Mouse (Mus musculus) CH12.LX (cell line): ENCODE results near the gene Sipa1l2. TPM values are rescaled to one million over a fixed set of nuclear protein-coding genes. Genes with fewer than 3 reads are reported as not detected.

Experiments
- DNase-seq: peaks from one replicate; pipeline ENCODE4 v3.0.0-alpha.2; 2013; ENCODE audit errors: extremely low read depth
- H3K27ac ChIP-seq: 2 replicates; pipeline ENCODE4 v1.5.1; 2012; ENCODE audit warnings: low read depth, mild to moderate bottlenecking, control low read depth, moderate library complexity; ENCODE audit not compliant: insufficient read depth
- H3K27me3 ChIP-seq: replicated peaks from 2 replicates; pipeline ENCODE3; 2012; ENCODE audit warnings: inconsistent platforms
- H3K36me3 ChIP-seq, 2 experiments: replicated peaks in 1 of 2; 2 replicates each; pipeline versions ENCODE3 to v1.6.1; 2012; ENCODE audit warnings: inconsistent platforms in 1 of 2, low read length in 1 of 2, mild to moderate bottlenecking in 1 of 2, mixed read lengths in 1 of 2, moderate library complexity in 1 of 2; ENCODE audit not compliant: control insufficient read depth in 1 of 2, insufficient read depth in 1 of 2
- H3K4me1 ChIP-seq, 2 experiments: 2 replicates each; pipeline ENCODE4 v1.6.1; 2012; ENCODE audit warnings: inconsistent platforms in 1 of 2, moderate library complexity in 1 of 2; ENCODE audit not compliant: insufficient read depth in 2 of 2, control insufficient read depth in 1 of 2
- H3K4me2 ChIP-seq: 2 replicates; pipeline ENCODE4 v1.6.1; 2012; ENCODE audit warnings: low read depth, mild to moderate bottlenecking, control low read depth; ENCODE audit not compliant: poor library complexity, insufficient read depth, severe bottlenecking
- H3K4me3 ChIP-seq, 3 experiments: fragments of 150-350 bp in 1 of 3; sonication (generic) in 1 of 3; replicated peaks in 1 of 3; 2 replicates each; pipeline versions ENCODE3 to v1.5.1; 2011 to 2012; ENCODE audit warnings: low read depth in 2 of 3, low read length in 2 of 3, mild to moderate bottlenecking in 2 of 3, moderate library complexity in 2 of 3, control low read depth in 1 of 3, improper control_type of control experiment in 1 of 3, inconsistent platforms in 1 of 3, mixed read lengths in 1 of 3; ENCODE audit not compliant: poor library complexity in 1 of 3
- H3K79me2 ChIP-seq: replicated peaks from 2 replicates; pipeline ENCODE4 v1.6.1; 2012; ENCODE audit warnings: mild to moderate bottlenecking, moderate library complexity; ENCODE audit not compliant: control insufficient read depth, poor library complexity, insufficient read depth, severe bottlenecking; ENCODE audit errors: extremely low read depth
- H3K9ac ChIP-seq: 2 replicates; pipeline ENCODE4 v1.6.1; 2012; ENCODE audit warnings: low read depth, mild to moderate bottlenecking, control low read depth, moderate library complexity; ENCODE audit not compliant: insufficient read depth
- H3K9me3 ChIP-seq: replicated peaks from 2 replicates; pipeline ENCODE3; 2012; ENCODE audit warnings: low read length, inconsistent platforms, mixed read lengths
- BHLHE40 ChIP-seq: IDR thresholded peaks from 2 replicates; pipeline ENCODE4 v1.6.1; 2011; ENCODE audit warnings: mild to moderate bottlenecking, low read depth, low read length, improper control_type of control experiment
- CHD1 ChIP-seq: IDR thresholded peaks from 2 replicates; pipeline ENCODE4 v1.6.1; 2012; ENCODE audit warnings: low read depth, low read length, improper control_type of control experiment, inconsistent platforms
- CTCF ChIP-seq, 2 experiments: IDR thresholded peaks in 1 of 2; conservative IDR thresholded peaks in 1 of 2; 2 replicates each; pipeline ENCODE4 v1.5.1; 2011 to 2012; ENCODE audit warnings: low read depth in 2 of 2, low read length in 2 of 2, improper control_type of control experiment in 1 of 2, inconsistent platforms in 1 of 2, mild to moderate bottlenecking in 1 of 2, moderate library complexity in 1 of 2
- EP300 ChIP-seq: IDR thresholded peaks from 2 replicates; pipeline ENCODE4 v1.6.1; 2011; ENCODE audit warnings: low read length, improper control_type of control experiment
- ETS1 ChIP-seq: conservative IDR thresholded peaks from 2 replicates; pipeline ENCODE4 v1.6.1; 2012; ENCODE audit warnings: low read depth, mild to moderate bottlenecking, inconsistent platforms, low read length, improper control_type of control experiment, moderate library complexity
- GABPA ChIP-seq: IDR thresholded peaks from 2 replicates; pipeline ENCODE4 v1.6.1; 2012; ENCODE audit warnings: low read depth, low read length, improper control_type of control experiment, inconsistent platforms; ENCODE audit not compliant: insufficient replicate concordance
- IRF4 ChIP-seq: IDR thresholded peaks from 2 replicates; pipeline ENCODE4 v1.6.1; 2014; ENCODE audit warnings: low read depth, mild to moderate bottlenecking, inconsistent platforms, low read length, improper control_type of control experiment
- MAFK ChIP-seq: IDR thresholded peaks from 2 replicates; pipeline ENCODE4 v1.6.1; 2011; ENCODE audit warnings: low read length, improper control_type of control experiment; ENCODE audit not compliant: insufficient replicate concordance
- MAX ChIP-seq: IDR thresholded peaks from 2 replicates; pipeline ENCODE4 v1.6.1; 2011; ENCODE audit warnings: low read length, improper control_type of control experiment
- MAZ ChIP-seq: IDR thresholded peaks from 2 replicates; pipeline ENCODE4 v1.6.1; 2012; ENCODE audit warnings: low read depth, mild to moderate bottlenecking, inconsistent platforms, low read length, improper control_type of control experiment, moderate library complexity
- MEF2A ChIP-seq: IDR thresholded peaks from 2 replicates; pipeline ENCODE4 v1.6.1; 2014; ENCODE audit warnings: low read depth, mild to moderate bottlenecking, inconsistent platforms, low read length, improper control_type of control experiment, borderline replicate concordance
- MXI1 ChIP-seq: IDR thresholded peaks from 2 replicates; pipeline ENCODE4 v1.6.1; 2011; ENCODE audit warnings: mild to moderate bottlenecking, low read depth, low read length, improper control_type of control experiment
- MYC ChIP-seq: IDR thresholded peaks from 2 replicates; pipeline ENCODE4 v1.6.1; 2011; ENCODE audit warnings: low read depth, mild to moderate bottlenecking, improper control_type of control experiment, low read length
- NELFE ChIP-seq: IDR thresholded peaks from 2 replicates; pipeline ENCODE4 v1.6.1; 2011; ENCODE audit warnings: low read depth, low read length, improper control_type of control experiment
- NRF1 ChIP-seq: IDR thresholded peaks from 2 replicates; pipeline ENCODE4 v1.6.1; 2014; ENCODE audit warnings: low read depth, mild to moderate bottlenecking, inconsistent platforms, low read length, improper control_type of control experiment, moderate library complexity
- PAX5 ChIP-seq: IDR thresholded peaks from 2 replicates; pipeline ENCODE4 v1.6.1; 2012; ENCODE audit warnings: low read length, inconsistent platforms, mixed read lengths
- POLR2AphosphoS2 ChIP-seq: IDR thresholded peaks from 2 replicates; pipeline ENCODE4 v1.6.1; 2011; ENCODE audit warnings: low read depth, low read length, improper control_type of control experiment
- TBP ChIP-seq: conservative IDR thresholded peaks from 2 replicates; pipeline ENCODE4 v1.6.1; 2011; ENCODE audit warnings: low read depth, low read length, improper control_type of control experiment
- TCF12 ChIP-seq: IDR thresholded peaks from 2 replicates; pipeline ENCODE4 v1.6.1; 2014; ENCODE audit warnings: low read depth, mild to moderate bottlenecking, inconsistent platforms, low read length, improper control_type of control experiment
- UBTF ChIP-seq: IDR thresholded peaks from 2 replicates; pipeline ENCODE4 v1.6.1; 2012; ENCODE audit warnings: low read depth, mild to moderate bottlenecking, inconsistent platforms, low read length, improper control_type of control experiment, moderate library complexity
- USF1 ChIP-seq: IDR thresholded peaks from 2 replicates; pipeline ENCODE4 v1.6.1; 2014; ENCODE audit warnings: low read depth, mild to moderate bottlenecking, inconsistent platforms, low read length, improper control_type of control experiment
- USF2 ChIP-seq: conservative IDR thresholded peaks from 2 replicates; pipeline ENCODE4 v1.6.1; 2011; ENCODE audit warnings: low read depth, low read length, improper control_type of control experiment
- ZKSCAN1 ChIP-seq: IDR thresholded peaks from 2 replicates; pipeline ENCODE4 v1.6.1; 2012; ENCODE audit warnings: low read depth, inconsistent platforms, low read length, improper control_type of control experiment, borderline replicate concordance
- ZMIZ1 ChIP-seq: IDR thresholded peaks from 2 replicates; pipeline ENCODE4 v1.6.1; 2012; ENCODE audit warnings: low read depth, mild to moderate bottlenecking, inconsistent platforms, low read length, improper control_type of control experiment
- ZNF384 ChIP-seq: IDR thresholded peaks from 2 replicates; pipeline ENCODE4 v1.6.1; 2012; ENCODE audit warnings: low read depth, low read length, improper control_type of control experiment, inconsistent platforms
- dilution Hi-C: fragments of 300-500 bp; cut with MboI; formaldehyde crosslinking; loops from 2 replicates; pipeline ENCODE4 v1.14.3; 2020; ENCODE audit warnings: low sequenced_read_pairs; ENCODE audit not compliant: extremely low pct_unique_long_range_greater_than_20kb, extremely low pct_ligation_motif_present
- in situ Hi-C: fragments of 300-500 bp; cut with MboI; formaldehyde crosslinking; loops from 3 replicates; pipeline ENCODE4 v1.14.3; 2019; ENCODE audit warnings: low sequenced_read_pairs, low pct_ligation_motif_present, low pct_unique_long_range_greater_than_20kb, mixed read lengths
- polyA plus RNA-seq: library from polyadenylated mRNA; unstranded; fragments of >175 nt; gene quantifications from 2 replicates; pipeline ENCODE4 v1.2.1, GENCODE M21; 2012; ENCODE audit warnings: low read depth; ENCODE audit not compliant: insufficient read length
- total RNA-seq, 2 experiments: library from RNA; depleted of rRNA; stranded (reverse); fragments of 300-350 nt in 1 of 2; fragments of >200 nt in 1 of 2; gene quantifications; 2 replicates each; pipeline ENCODE4 v1.2.3; 2012 to 2014

Gene Sipa1l2
- total and polyA plus RNA-seq, 3 experiments: 2.0 to 5.6 (median 2.7) TPM

DNA sequence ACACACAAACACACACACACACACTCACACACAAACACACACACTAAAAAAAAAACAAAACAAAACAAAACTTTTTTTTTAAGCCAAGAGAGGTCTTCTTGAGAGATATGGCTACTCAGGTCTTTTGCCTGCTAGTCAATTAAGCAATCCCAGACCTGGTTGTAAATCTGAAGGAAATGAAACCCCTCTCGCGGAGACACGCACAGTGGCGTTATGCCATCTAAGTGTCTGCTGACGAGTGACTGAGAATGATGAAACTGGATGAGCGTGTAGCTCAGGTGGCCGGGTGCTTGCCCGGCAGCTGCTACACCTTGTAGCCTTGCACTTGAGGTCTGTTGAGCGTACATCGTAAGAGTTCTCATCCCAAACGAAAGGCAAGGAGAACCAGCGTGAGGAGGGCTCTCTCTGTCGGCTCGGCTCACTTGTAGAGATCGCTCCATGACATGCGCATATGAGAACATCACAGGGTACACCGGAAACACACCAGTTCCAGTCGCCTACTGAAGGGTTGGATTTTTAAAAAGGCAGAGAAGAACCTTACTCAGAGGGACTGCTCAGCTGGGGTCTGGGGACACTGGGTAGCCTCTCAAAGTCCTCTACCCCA, 34.7 kb upstream of the Sipa1l2 start:
- Histone ChIP-seq H3K27me3 (no peaks in the 10 kb centered on the region), H3K79me2 (no peaks in the 10 kb centered on the region), H3K4me3 (no peak overlapping the region), H3K9ac (no peak overlapping the region), H3K9me3 (no peaks in the 10 kb centered on the region), H3K36me3 (no peaks in the 10 kb centered on the region), H3K4me2 (no peak overlapping the region), H3K4me1 (peaks cover 4 to 7% of the 10 kb centered on the region in 2 experiments; a peak in 2 of 4 replicates), H3K27ac (no peak overlapping the region)
- dilution Hi-C loops (no loop called here), in situ Hi-C loops (no loop called here)
- DNase-seq: no peak
- TF ChIP-seq TBP (no peak), ZMIZ1 (no peak), TCF12 (no peak), UBTF (no peak), ZNF384 (no peak), NELFE (no peak), GABPA (no peak), USF1 (no peak), PAX5 (no peak), ZKSCAN1 (no peak)

GRCm38 (mm10) chr8:125603312-125603840, 33.8 kb upstream of the Sipa1l2 start:
- no peaks in the 10 kb centered on the region for H3K9me3 ChIP-seq
- no peak overlapping the region for H3K4me3 ChIP-seq
- H3K27me3 ChIP-seq: no peaks in the 10 kb centered on the region
- H3K4me2 ChIP-seq: no peak overlapping the region
- peak; percentile 64 for TF ChIP-seq MAFK
- no peak for TF ChIP-seq IRF4
- no peak overlapping the region for H3K9ac ChIP-seq
- peaks cover 4 to 7% of the 10 kb centered on the region in 2 experiments; a peak in 2 of 4 replicates for H3K4me1 ChIP-seq
- no peak overlapping the region for H3K27ac ChIP-seq
- H3K36me3 ChIP-seq: no peaks in the 10 kb centered on the region
- DNase-seq: no peak
- in situ Hi-C loops: no loop called here
- H3K79me2 ChIP-seq: no peaks in the 10 kb centered on the region
- dilution Hi-C loops: no loop called here

GRCm38 (mm10) chr8:125600033-125600686, 30.6 kb upstream of the Sipa1l2 start:
- H3K4me2 ChIP-seq: no peak overlapping the region
- H3K79me2 ChIP-seq: no peaks in the 10 kb centered on the region
- H3K27me3 ChIP-seq: no peaks in the 10 kb centered on the region
- no peak for DNase-seq
- in situ Hi-C loops: no loop called here
- H3K4me1 ChIP-seq: peaks cover 4 to 18% of the 10 kb centered on the region in 2 experiments; a peak in 3 of 4 replicates
- no peaks in the 10 kb centered on the region for H3K36me3 ChIP-seq
- no peak overlapping the region for H3K27ac ChIP-seq
- dilution Hi-C loops: no loop called here
- H3K4me3 ChIP-seq: no peak overlapping the region
- no peaks in the 10 kb centered on the region for H3K9me3 ChIP-seq
- no peak overlapping the region for H3K9ac ChIP-seq
- no peak for TF ChIP-seq MAX
- no peak for TF ChIP-seq GABPA
- no peak for TF ChIP-seq MXI1
- TF ChIP-seq ETS1: no peak
- TF ChIP-seq MYC: no peak
- TF ChIP-seq POLR2AphosphoS2: no peak
- TF ChIP-seq CTCF (conservative IDR thresholded peaks at IDR 0.05 in 1 of 2, IDR thresholded peaks at IDR 0.05 in 1 of 2; ENCODE audit: low read depth in 2 of 2, low read length in 2 of 2): no peak
- TF ChIP-seq USF2: no peak
- TF ChIP-seq PAX5: no peak
- no peak for TF ChIP-seq CHD1
- no peak for TF ChIP-seq EP300
- TF ChIP-seq NRF1: no peak
- no peak for TF ChIP-seq ZMIZ1
- TF ChIP-seq BHLHE40: no peak
- no peak for TF ChIP-seq MEF2A
- no peak for TF ChIP-seq MAZ
- TF ChIP-seq TCF12: no peak
- no peak for TF ChIP-seq NELFE
